Mouse (Mus musculus) ES-E14 (cell line): Measurements from ENCODE around the gene Rnf141.

Experiments
- CHD2 ChIP-seq: IDR thresholded peaks from 2 replicates; pipeline ENCODE4 v1.6.1; 2014; ENCODE audit warnings: mild to moderate bottlenecking, low read depth, low read length, inconsistent platforms
- HCFC1 ChIP-seq: IDR thresholded peaks from 2 replicates; pipeline ENCODE4 v1.6.1; 2012; ENCODE audit warnings: low read length, inconsistent platforms, borderline replicate concordance; ENCODE audit not compliant: insufficient read depth
- MAFK ChIP-seq: IDR thresholded peaks from 2 replicates; pipeline ENCODE4 v1.6.1; 2014; ENCODE audit warnings: mild to moderate bottlenecking, low read depth, low read length, inconsistent platforms; ENCODE audit not compliant: insufficient read depth
- ZC3H11A ChIP-seq: IDR thresholded peaks from 2 replicates; pipeline ENCODE4 v1.6.1; 2012; ENCODE audit warnings: low read depth, mild to moderate bottlenecking, inconsistent platforms, low read length, borderline replicate concordance
- ZNF384 ChIP-seq: IDR thresholded peaks from 2 replicates; pipeline ENCODE4 v1.6.1; 2012; ENCODE audit warnings: low read depth, low read length, inconsistent platforms

- TF ChIP-seq MAFK: no peak
- no peak for TF ChIP-seq CHD2
- no peak for TF ChIP-seq ZNF384
- no peak for TF ChIP-seq HCFC1
- no peak for TF ChIP-seq ZC3H11A
Measured at GRCm38 (mm10) chr7:110810995-110811394, 33.3 kb downstream of the Rnf141 start.
